Mouse (Mus musculus): ENCODE measurements around the gene Traf5. TPM values are rescaled to one million over a fixed set of nuclear protein-coding genes. Genes with fewer than 3 reads are reported as not detected.

Traf5 gene
- polyA plus RNA-seq, 1 experiment = 23.5 TPM

DNA sequence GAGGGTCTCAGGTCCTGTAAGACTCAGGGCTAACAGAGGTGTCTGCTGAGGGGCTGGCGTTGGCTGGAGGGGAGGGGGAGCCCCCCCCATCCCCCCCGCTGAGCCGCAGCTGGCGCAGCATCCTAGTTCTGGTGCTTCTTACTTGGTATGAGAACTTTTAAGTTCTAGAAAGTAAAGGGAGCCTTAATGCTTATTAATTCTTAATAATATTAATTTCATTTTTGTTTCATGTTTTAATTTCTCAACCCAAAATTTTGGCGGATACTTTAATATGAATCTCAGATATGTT is 104.9 kb downstream of the Traf5 start:
- TF ChIP-seq POLR2A (IDR thresholded peaks at IDR 0.05; ENCODE audit: borderline replicate concordance, extremely low read depth, low read depth, low read length) (no peak), CTCF (IDR thresholded peaks at IDR 0.05; ENCODE audit: insufficient read depth, low read length) (no peak)
- Histone ChIP-seq H3K4me1 (ENCODE audit: control insufficient read depth, insufficient read depth, low read length) (no peaks in the 10 kb centered on the region), H3K4me3 (replicated peaks; ENCODE audit: extremely low read depth, low read depth, low read length) (no peak overlapping the region)
- DNase-seq = no peak
- WGBS = 50% methylated on average over 5 of the region's 5 CpGs

DNA sequence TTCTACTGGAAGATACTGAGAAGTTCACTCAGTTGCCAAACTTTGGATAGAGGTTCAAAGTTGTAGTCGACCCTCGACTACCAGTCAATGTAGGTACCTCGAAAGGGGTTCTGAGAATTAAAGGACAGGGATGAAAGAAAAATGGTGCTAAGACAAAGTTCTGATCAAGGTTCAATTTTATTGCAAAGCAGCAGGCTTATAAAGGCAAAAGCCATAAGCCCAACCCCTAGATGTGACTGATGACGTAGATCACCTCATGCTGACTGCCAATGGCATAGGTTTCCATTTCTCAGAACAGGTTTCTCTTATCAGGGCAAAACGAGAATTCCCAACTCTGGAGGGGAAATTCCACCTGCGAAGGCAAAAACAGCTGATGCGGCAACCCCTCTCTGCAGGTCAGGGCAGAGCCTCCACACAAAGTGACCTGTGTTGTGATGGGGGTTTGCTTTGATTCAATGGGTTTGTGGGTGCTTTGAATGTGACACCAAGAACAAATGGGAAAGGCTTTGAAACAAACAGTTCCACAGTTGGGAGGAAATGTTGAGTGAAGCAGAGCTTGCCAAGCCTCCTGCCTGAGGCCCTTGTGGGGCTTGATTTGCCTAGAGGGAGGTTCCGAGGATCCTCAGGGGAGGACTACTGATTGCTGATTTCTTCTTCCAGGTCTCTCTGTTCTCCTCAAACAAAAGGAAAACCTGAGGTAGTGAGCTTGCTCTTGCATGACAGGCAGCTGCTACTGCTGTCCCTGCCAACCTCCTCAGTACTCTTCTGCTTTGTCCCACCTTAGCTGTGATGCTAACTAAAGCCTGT is 105.5 kb downstream of the Traf5 start:
- TF ChIP-seq POLR2A (IDR thresholded peaks at IDR 0.05; ENCODE audit: borderline replicate concordance, extremely low read depth, low read depth, low read length) = no peak
- no peak for TF ChIP-seq CTCF (IDR thresholded peaks at IDR 0.05; ENCODE audit: insufficient read depth, low read length)
- no peaks in the 10 kb centered on the region for H3K4me1 ChIP-seq (ENCODE audit: control insufficient read depth, insufficient read depth, low read length)
- no peak for DNase-seq
- H3K4me3 ChIP-seq (replicated peaks; ENCODE audit: extremely low read depth, low read depth, low read length) = no peak overlapping the region
- 74% methylated on average over 8 of the region's 8 CpGs for WGBS

DNA sequence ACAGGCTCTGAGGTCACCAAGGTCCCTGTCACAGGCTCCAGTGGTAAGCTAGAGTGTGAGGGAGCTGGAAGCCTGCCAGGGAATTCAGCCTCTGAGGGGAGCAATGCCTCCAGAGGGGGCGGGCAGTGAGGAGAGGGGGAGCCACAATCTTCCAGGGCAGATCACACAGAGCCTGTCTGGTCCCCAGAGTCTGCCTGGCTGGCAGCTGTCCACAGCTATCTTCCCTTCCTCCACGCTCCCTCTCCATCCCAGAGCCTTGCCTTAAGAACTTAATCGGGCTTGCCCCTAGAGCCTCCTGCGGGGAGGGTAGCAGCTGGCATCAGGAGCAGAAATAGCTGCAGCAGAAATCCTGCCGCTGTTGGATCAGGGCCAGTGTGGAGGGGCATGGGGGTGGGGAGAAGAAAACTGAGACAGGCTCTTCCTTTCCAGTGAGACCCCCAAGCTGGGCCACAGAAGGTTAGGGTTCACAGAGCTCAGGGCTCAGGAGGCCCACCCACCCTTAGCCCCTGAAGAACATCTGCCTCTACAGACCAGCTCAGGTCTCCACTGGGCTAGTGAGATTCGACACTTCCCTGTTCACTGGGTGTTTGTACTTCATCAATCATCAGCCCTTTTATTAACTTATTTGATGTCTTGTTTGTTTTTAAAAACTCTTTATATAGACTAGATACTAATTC is 110.8 kb downstream of the Traf5 start:
- no peak for DNase-seq
- no peak overlapping the region for H3K4me3 ChIP-seq (replicated peaks; ENCODE audit: extremely low read depth, low read depth, low read length)
- no peaks in the 10 kb centered on the region for H3K4me1 ChIP-seq (ENCODE audit: control insufficient read depth, insufficient read depth, low read length)
- TF ChIP-seq CTCF (IDR thresholded peaks at IDR 0.05; ENCODE audit: insufficient read depth, low read length) (no peak), POLR2A (IDR thresholded peaks at IDR 0.05; ENCODE audit: borderline replicate concordance, extremely low read depth, low read depth, low read length) (no peak)
- 30% methylated on average over 6 of the region's 6 CpGs for WGBS

DNA sequence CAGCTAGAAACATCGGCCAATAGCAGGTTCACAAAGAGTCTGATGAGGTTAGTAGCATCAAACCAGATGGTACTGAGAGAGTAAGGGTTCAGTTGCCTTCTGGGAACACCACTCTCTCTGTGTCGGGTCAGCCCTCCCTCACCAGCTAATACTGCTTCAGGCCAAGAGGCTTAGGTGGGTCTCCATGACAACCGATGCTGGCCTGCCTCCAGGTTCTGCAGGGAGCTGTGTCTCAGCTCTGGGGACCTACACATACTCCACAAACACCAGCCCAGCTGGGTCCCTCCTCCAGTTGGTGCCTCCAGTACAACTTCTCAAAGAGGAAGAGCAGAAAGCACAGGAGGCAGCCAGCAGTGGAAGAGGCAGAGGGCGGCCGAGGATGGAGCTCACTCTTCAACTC is 115.2 kb downstream of the Traf5 start, which contains the start of gene Rd3:
TSS of gene Rd3 (plus strand) at position 184 of the 400 bp plus-strand sequence.
- Histone ChIP-seq H3K4me1 (ENCODE audit: control insufficient read depth, insufficient read depth, low read length) (no peaks in the 10 kb centered on the region), H3K4me3 (replicated peaks; ENCODE audit: extremely low read depth, low read depth, low read length) (no peak within 1 kb of the TSS)
- 46% methylated on average over 5 of the region's 5 CpGs for WGBS
- TF ChIP-seq POLR2A (IDR thresholded peaks at IDR 0.05; ENCODE audit: borderline replicate concordance, extremely low read depth, low read depth, low read length) (no peak), CTCF (IDR thresholded peaks at IDR 0.05; ENCODE audit: insufficient read depth, low read length) (no peak)
- DNase-seq = no peak

DNA sequence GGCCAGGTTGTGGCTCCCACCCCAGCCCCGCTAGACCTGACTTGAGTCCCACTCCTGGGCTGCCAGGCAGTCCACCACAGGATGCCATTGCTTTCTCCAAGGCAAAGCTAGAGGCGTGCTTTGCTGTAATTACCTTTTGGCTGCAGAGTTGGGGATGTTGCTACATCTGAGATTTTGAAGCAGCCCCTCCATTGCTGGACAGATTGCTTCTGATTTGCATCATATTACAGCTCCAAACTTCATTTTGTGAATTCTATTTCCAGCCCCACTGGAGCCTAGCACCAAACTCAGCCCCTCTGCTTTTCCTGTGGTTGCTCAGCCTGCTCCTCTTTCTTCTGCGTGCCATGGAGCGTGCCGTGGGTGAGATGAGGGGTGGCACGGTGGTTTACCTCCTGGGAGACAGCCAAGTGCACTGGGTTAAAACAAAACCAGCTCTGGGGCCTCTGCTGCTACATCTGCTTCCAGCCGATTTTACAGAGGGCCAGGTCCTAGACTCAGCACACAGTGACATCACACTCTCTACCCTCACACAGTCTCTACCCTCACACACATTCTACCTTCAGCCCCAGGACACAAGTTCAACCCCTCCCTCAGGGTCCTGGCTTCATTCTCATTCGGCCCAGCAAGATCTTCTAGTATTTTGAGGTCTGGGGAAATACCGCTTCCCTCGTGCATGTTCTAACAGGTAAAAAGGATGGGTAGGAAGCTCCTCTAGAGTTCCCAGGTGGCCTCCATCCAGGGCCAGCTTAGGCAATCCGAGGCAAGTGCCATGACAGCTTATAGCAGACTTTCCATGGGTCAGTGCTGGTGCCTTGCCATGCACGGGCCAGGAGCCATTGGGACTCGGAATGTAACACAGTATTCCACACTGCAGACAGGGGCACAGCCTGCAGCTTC is 117.6 kb downstream of the Traf5 start:
- Histone ChIP-seq H3K4me3 (replicated peaks; ENCODE audit: extremely low read depth, low read depth, low read length) (no peak overlapping the region), H3K4me1 (ENCODE audit: control insufficient read depth, insufficient read depth, low read length) (no peaks in the 10 kb centered on the region)
- WGBS = 66% methylated on average over 13 of the region's 13 CpGs
- TF ChIP-seq POLR2A (IDR thresholded peaks at IDR 0.05; ENCODE audit: borderline replicate concordance, extremely low read depth, low read depth, low read length) = no peak
- no peak for TF ChIP-seq CTCF (IDR thresholded peaks at IDR 0.05; ENCODE audit: insufficient read depth, low read length)
- DNase-seq = no peak

DNA sequence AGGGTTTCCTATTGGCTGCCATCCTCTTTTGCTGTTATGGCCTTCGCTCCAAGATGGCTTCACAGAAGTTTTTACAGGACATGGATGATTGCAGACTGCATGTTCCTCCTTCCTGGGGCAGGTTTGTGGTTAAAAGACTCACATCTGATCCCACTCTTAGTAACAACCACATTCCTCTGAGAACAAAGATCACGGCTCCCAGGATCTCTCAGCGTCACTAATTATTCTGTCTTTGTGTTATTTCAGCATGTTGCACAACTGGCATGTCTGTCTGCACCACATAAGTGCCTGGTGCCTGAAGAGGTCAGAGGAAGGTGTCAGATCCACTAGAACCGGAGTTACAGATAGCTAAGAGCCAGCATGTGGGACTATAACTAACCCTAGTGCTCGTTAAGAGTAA is 122.4 kb downstream of the Traf5 start:
- Histone ChIP-seq H3K4me1 (ENCODE audit: control insufficient read depth, insufficient read depth, low read length) (no peaks in the 10 kb centered on the region), H3K4me3 (replicated peaks; ENCODE audit: extremely low read depth, low read depth, low read length) (no peak overlapping the region)
- 70% methylated on average over 5 of the region's 5 CpGs for WGBS
- DNase-seq = no peak
- TF ChIP-seq POLR2A (IDR thresholded peaks at IDR 0.05; ENCODE audit: borderline replicate concordance, extremely low read depth, low read depth, low read length) = no peak
- no peak for TF ChIP-seq CTCF (IDR thresholded peaks at IDR 0.05; ENCODE audit: insufficient read depth, low read length)

DNA sequence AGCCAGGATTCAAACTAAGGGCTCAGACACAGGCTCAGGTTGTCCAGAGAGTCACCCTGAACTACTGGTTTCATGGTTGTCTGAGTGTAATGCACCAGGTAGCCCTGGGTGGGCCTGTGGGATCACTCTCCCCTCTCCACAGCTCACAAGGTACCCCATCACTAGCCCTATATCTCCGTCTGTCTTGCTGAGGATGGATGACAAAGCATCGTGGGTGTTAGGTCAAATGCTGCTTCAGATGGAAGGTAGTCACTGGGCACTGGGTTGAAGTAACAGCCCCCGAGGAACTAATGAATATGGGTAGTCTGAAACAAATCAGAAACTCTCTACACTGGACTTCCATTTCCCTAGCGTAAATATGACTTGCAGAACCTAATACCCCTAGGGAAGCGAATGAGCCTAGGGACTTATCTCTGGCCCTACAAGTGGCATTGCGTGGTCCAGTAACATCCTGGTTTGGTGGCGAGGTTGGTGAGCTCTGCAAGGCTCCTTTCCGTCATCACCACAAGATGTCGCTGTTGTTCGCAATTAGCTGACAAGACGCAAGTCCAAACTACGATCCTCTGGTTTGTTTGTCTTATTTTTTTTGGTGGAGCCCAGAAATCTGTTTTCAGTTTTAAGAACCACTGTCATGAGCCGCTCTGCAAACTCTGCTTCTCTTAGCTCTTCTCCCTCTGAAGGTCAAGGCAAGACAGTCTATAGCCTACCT is 127.4 kb downstream of the Traf5 start:
- Histone ChIP-seq H3K4me1 (ENCODE audit: control insufficient read depth, insufficient read depth, low read length) (no peaks in the 10 kb centered on the region), H3K4me3 (replicated peaks; ENCODE audit: extremely low read depth, low read depth, low read length) (no peak overlapping the region)
- DNase-seq = peak; percentile 67
- peak; percentile 97 for TF ChIP-seq CTCF (IDR thresholded peaks at IDR 0.05; ENCODE audit: insufficient read depth, low read length)
- no peak for TF ChIP-seq POLR2A (IDR thresholded peaks at IDR 0.05; ENCODE audit: borderline replicate concordance, extremely low read depth, low read depth, low read length)
- WGBS = 13% methylated on average over 13 of the region's 13 CpGs

DNA sequence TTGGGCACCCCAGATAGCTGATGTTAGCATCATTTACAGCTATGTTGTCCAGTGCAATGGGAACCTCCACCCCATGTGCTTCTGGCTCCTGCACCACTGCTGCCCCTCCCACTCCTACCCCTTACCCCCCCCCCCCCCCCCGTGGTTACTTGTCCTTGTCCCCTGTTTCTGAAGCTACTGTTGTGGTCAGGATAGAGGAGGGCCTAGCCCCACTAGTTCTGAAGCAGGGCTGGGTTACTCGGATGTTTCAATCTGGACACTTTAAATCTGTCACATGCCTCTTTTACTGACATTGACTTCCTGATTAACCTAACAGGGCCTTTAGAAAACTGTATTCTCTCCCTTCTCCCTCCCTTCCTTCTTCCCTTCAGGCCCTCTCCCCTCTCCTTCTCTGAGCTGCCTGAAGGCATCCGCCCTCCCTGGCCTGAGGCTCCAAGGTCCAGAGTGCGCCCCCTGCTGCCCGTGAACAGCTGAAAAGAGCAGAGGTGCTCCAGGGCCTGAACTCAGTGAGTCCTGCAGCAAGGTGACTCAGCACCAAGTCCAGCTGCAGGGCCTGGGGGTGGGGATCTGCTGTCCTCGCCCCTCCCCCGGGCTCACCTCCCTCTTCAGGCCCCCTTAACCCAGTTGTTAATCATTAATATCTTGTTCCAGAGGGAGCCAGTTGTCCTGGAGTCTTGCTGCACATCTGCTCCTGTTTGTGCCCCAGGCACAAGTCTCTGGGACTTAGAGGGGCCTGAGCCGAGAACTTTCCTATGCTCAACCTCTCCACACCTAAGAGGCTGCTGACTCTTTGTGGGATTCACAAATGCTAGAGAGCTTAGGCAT is 128.2 kb downstream of the Traf5 start:
- Histone ChIP-seq H3K4me3 (replicated peaks; ENCODE audit: extremely low read depth, low read depth, low read length) (no peak overlapping the region), H3K4me1 (ENCODE audit: control insufficient read depth, insufficient read depth, low read length) (no peaks in the 10 kb centered on the region)
- peak; percentile 87 for DNase-seq
- 19% methylated on average over 8 of the region's 8 CpGs for WGBS
- no peak for TF ChIP-seq POLR2A (IDR thresholded peaks at IDR 0.05; ENCODE audit: borderline replicate concordance, extremely low read depth, low read depth, low read length)
- peak; percentile 71 for TF ChIP-seq CTCF (IDR thresholded peaks at IDR 0.05; ENCODE audit: insufficient read depth, low read length)
